Mouse (Mus musculus) T-helper 17 cell (primary cell): ENCODE data around the gene Bcat2.

Experiments used
- in situ Hi-C, 2 experiments: fragments of 300-600 bp; cut with MboI, MseI; formaldehyde crosslinking; loops; 1 replicate in 1 of 2; 2 replicates in 1 of 2; pipeline ENCODE4 v1.15.1; 2025; ENCODE audit warnings: high pct_unique_total_duplicates in 2 of 2

Gene Bcat2

DNA sequence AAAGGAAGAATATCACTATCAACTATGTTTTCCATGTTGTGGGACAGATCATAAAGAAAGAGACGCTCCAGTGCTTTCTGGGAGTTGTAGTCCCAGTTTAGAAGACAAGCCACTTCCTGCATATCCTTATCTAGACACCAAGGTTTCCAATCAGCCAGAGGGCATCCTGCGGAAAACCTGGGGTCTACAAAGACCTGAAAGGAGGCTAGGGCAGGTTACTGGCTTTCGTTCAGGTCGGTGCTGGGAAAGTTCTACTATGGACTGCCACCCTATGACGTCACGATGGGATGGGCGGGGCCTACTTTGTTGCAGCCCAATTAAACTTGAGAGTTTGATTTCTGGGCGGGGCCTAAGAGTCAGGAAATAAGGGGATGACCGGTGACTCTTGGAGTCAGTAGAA, 51.5 kb downstream of the Bcat2 start, which contains the start of gene Izumo1:
Gene Izumo1 (plus strand): TSS at position 369 of the 400 bp plus-strand sequence.
- in situ Hi-C loops: no loop called here

GRCm38 (mm10) chr7:45623507-45623906, 53.6 kb downstream of the Bcat2 start:
- in situ Hi-C loops: no loop called here

DNA sequence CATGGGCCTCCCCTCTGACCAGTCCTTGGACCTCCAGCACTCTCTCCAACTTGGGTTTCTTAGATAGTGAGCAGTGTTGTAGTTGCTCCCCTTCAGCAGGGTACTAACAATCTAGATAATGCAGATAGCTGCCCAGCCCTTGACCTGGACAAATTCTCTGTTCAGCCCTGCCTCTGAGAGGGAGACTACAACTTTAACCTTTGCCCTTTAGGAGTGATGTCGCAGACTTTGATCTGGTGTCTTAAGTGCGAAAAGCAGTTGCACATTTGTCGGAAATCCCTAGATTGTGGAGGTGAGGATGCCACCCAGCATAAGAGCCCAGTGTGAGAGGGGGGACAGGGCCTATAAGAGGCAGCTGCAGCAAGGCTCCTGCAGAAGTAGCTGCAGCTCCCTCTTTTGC, 54.8 kb downstream of the Bcat2 start:
- in situ Hi-C loops: loop anchor here in 1 of 2 experiments (25.0 kb wide), 1 partner anchor 1013 kb away; the partner anchor contains the start of gene Sergef

DNA sequence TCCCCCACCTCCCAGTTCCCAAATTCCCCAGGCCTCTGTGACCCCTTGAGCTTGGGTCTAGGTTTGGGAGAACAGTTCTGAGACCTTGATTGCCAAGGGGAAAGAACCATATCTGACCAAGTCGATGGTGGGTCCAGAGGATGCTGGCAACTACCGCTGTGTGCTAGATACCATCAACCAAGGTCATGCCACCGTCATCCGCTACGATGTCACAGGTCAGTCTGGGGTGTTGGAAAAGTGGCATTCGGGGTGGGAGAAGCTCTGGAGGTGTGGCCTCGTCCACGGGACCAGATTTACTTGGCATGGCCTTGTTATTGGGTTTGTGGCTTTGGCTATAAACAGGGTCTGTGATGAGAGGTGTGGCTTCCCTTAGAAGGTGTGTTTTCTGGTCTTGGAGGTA, 55.5 kb downstream of the Bcat2 start:
- in situ Hi-C loops: loop anchor here in 1 of 2 experiments (25.0 kb wide), 1 partner anchor 1012 kb away; the partner anchor contains the start of gene Sergef

- in situ Hi-C loops: loop anchor here in 1 of 2 experiments (25.0 kb wide), 1 partner anchor 1011 kb away; the partner anchor contains the start of gene Sergef
These were observed 56.7 kb downstream of the Bcat2 start for GRCm38 (mm10) chr7:45626571-45627076.

- in situ Hi-C loops: loop anchor here in 1 of 2 experiments (25.0 kb wide), 1 partner anchor 1010 kb away; the partner anchor contains the start of gene Sergef
These were observed 57.3 kb downstream of the Bcat2 start, which contains the start of gene Rasip1 for GRCm38 (mm10) chr7:45627261-45627660. Gene Rasip1 (plus strand): TSS chr7:45627488.

GRCm38 (mm10) chr7:45628364-45629294, 58.7 kb downstream of the Bcat2 start:
- in situ Hi-C loops: loop anchor here in 1 of 2 experiments (25.0 kb wide), 1 partner anchor 1009 kb away; the partner anchor contains the start of gene Sergef

DNA sequence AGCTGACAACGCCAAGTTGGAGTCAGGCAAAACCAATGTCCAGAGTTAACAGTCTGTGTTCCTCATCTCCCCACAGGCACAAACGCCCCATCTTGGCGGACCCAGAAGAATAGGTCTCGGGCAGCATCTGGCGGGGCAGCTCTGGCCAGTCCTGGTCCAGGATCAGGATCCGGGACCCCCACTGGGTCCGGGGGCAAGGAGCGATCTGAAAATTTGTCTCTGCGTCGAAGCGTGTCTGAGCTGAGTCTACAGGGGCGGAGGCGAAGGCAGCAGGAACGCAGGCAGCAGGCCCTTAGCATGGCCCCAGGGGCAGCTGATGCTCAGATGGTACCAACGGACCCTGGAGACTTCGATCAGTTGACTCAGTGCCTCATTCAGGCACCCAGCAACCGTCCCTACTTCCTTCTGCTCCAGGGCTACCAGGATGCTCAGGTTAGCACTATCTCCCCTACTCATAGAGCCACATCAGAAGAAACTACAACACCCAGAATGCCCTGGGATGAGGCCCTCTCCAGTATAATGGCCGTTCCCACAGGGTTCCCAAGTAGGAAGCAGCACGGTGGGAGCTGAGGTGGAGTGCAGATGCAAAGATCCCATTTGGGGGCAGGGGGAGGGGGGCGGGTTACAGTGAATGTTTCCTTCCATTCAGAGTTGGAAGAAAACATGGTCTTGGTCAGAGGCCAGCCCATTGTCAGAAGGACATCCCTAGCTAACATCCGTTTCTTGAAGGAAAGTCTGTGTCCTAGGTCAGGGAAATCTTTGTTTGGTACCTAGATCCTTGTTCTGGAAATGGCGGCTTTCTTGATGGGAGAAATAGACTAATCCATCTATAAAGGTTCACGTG, 60.3 kb downstream of the Bcat2 start:
- in situ Hi-C loops: loop anchor here in 1 of 2 experiments (25.0 kb wide), 1 partner anchor 1007 kb away; the partner anchor contains the start of gene Sergef

GRCm38 (mm10) chr7:45632499-45632898, 62.5 kb downstream of the Bcat2 start:
- in situ Hi-C loops: loop anchor here in 1 of 2 experiments (25.0 kb wide), 1 partner anchor 1005 kb away; the partner anchor contains the start of gene Sergef

- in situ Hi-C loops: loop anchor here in 1 of 2 experiments (25.0 kb wide), 1 partner anchor 1002 kb away; the partner anchor contains the start of gene Sergef
These were observed 65.2 kb downstream of the Bcat2 start for GRCm38 (mm10) chr7:45634946-45635681.

DNA sequence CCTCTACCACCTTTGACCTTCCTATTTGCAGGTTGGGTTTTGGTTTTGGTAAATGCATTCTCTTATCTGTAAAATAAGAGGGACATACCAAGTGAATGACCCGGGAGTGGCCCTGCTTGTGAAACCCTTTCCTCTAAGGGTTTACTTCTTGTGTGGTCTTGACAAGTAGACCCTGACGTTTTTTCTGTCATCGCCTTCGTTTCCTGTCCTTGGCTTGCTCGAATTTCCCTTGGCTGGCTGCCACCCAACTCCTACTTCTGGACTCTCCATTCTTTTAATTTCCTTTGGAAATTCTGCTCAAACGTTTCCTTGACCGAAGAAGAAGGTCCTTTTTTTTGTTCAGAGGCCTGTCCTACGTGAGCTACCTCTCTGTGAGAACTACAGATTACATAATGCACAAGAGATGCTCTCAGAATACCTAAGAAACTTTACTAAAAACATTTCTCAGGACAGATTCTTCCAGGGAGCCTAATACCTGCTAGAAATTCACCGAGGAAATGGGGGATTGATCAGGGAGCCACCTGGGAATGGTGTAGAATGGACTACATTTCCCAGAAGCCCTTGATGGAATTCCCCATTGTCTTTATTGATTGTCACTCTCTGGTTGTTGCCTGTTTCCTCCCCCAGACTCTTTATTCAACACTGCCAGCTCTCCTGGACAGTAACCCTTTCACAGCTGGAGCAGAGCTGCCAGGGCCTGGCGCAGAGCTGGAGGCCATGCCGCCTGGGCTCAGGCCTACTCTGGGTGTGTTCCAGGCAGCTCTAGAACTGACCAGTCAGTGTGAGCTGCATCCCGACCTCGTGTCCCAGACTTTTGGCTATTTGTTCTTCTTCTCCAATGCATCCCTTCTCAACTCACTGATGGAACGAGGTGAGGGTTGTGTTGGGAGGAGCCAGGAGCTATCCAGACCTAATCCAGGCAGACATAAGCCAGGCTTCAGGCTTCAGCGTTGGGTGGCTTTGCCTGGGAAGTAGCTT, 66.0 kb downstream of the Bcat2 start:
- in situ Hi-C loops: loop anchor here in 1 of 2 experiments (25.0 kb wide), 1 partner anchor 1001 kb away; the partner anchor contains the start of gene Sergef

GRCm38 (mm10) chr7:45637710-45638109, 67.8 kb downstream of the Bcat2 start:
- in situ Hi-C loops: loop anchor here in 1 of 2 experiments (25.0 kb wide), 1 partner anchor 1000 kb away; the partner anchor contains the start of gene Sergef

- in situ Hi-C loops: loop anchor here in 1 of 2 experiments (25.0 kb wide), 1 partner anchor 998 kb away; the partner anchor contains the start of gene Sergef
These were observed 68.9 kb downstream of the Bcat2 start for GRCm38 (mm10) chr7:45638623-45639401.
